Mouse (Mus musculus): ENCODE results near the gene Camsap1.
A peak's percentile ranks its signal among the peaks of the same experiment; 100 is the strongest.

- TF ChIP-seq POLR2A (IDR thresholded peaks at IDR 0.05; ENCODE audit: control insufficient read depth in 1 of 2, insufficient read depth in 1 of 2, low read depth in 1 of 2, low read length in 2 of 2, poor library complexity in 1 of 2) (peak in 1 of 2 experiments; percentile 8; a peak in 2 of 4 replicates), MAX (IDR thresholded peaks at IDR 0.05; ENCODE audit: low read length) (no peak), ZKSCAN1 (IDR thresholded peaks at IDR 0.05; ENCODE audit: low read depth, low read length) (no peak), CTCF (IDR thresholded peaks at IDR 0.05 in 2 of 3, conservative IDR thresholded peaks at IDR 0.05 in 1 of 3; ENCODE audit: control insufficient read depth in 1 of 3, insufficient read depth in 1 of 3, low read depth in 2 of 3, low read length in 3 of 3, poor library complexity in 1 of 3, severe bottlenecking in 1 of 3) (no peak), TBP (IDR thresholded peaks at IDR 0.05; ENCODE audit: low read depth, low read length) (no peak), TAL1 (IDR thresholded peaks at IDR 0.05; ENCODE audit: low read length) (no peak), EP300 (IDR thresholded peaks at IDR 0.05; ENCODE audit: low read depth in 1 of 2, low read length in 2 of 2) (no peak)
Observed at GRCm38 (mm10) chr2:25982052-25982425, 1.0 kb downstream of the Camsap1 start.
